Mouse (Mus musculus) heart, embryonic 16.5 days (tissue): ENCODE measurements around the gene Itk. TPM values are rescaled to one million over a fixed set of nuclear protein-coding genes. Genes with fewer than 3 reads are reported as not detected.

ENCODE experiments used
- ATAC-seq: fragments of 200-750 bp; cut with Nextera tagmentation; replicated peaks from 2 replicates; pipeline ENCODE4 v1.8.0; 2017; ENCODE audit warnings: moderate number of reproducible peaks; ENCODE audit not compliant: insufficient read depth, low FRiP score; ENCODE audit errors: extremely low read depth
- H3K27ac ChIP-seq: fragments of 300-500 bp; sonication (generic); 2 replicates; pipeline ENCODE4 v1.5.1; 2014; ENCODE audit warnings: mild to moderate bottlenecking, low read length, control low read depth, moderate library complexity
- H3K27me3 ChIP-seq: fragments of 300-500 bp; sonication (generic); 2 replicates; pipeline ENCODE4 v1.6.1; 2014; ENCODE audit warnings: low read length, mixed read lengths; ENCODE audit not compliant: control insufficient read depth, insufficient read depth
- H3K36me3 ChIP-seq: fragments of 300-500 bp; sonication (generic); 2 replicates; pipeline ENCODE4 v1.6.1; 2014; ENCODE audit not compliant: control insufficient read depth, insufficient read depth
- H3K4me1 ChIP-seq: fragments of 300-500 bp; sonication (generic); 2 replicates; pipeline ENCODE4 v1.6.1; 2014; ENCODE audit warnings: low read length, mixed read lengths; ENCODE audit not compliant: control insufficient read depth, insufficient read depth
- H3K4me2 ChIP-seq: fragments of 300-500 bp; sonication (generic); 2 replicates; pipeline ENCODE4 v1.6.1; 2014; ENCODE audit warnings: low read depth, mild to moderate bottlenecking, control low read depth, low read length
- H3K4me3 ChIP-seq: fragments of 300-500 bp; sonication (generic); 2 replicates; pipeline ENCODE4 v1.5.1; 2014; ENCODE audit warnings: mild to moderate bottlenecking, control low read depth, low read length
- H3K9ac ChIP-seq: fragments of 300-500 bp; sonication (generic); 2 replicates; pipeline ENCODE4 v1.6.1; 2014; ENCODE audit warnings: low read length, control low read depth
- H3K9me3 ChIP-seq: fragments of 300-500 bp; sonication (generic); replicated peaks from 2 replicates; pipeline ENCODE4 v1.6.1; 2016; ENCODE audit warnings: low read length; ENCODE audit not compliant: control insufficient read depth
- WGBS: fragments of 180-500 bp; shearing (Covaris S2); extraction: QIAGEN DNeasy Blood & Tissue Kit; methylation state at CpG from one replicate; pipeline ENCODE4 v1.1.7; 2014; 5-methylcytosine and 5-hydroxymethylcytosine counted together
- polyA plus RNA-seq: library from polyadenylated mRNA; unstranded; fragments of >200 nt; fragmentation: Nextera tagmentation; extraction: Ambion mirVana; gene quantifications from 2 replicates; pipeline ENCODE4 v1.2.1, GENCODE M21; 2015

The Itk gene
- polyA plus RNA-seq, 1 experiment from 2014 or later, result 5.2 TPM

DNA sequence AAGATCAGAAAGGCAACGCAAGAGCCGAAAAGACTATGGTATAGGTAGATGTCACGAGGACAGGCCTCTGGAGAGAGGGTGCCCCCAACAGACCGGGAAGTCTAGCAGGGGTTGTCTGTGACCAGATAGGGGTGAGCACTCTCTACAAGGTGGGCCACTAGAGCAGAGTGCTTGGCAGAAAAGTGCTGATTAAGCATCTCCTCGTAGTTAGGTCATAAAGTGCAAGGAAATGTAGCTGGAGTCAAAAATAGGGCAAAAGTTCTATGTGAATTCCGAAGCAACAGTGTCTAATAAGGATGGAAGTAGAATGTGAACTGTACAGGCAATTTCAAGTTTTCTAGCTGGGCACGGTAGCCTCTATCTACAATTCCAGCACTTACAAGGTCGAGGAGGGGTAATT is 18.1 kb downstream of the Itk start:
- Histone ChIP-seq H3K4me2 (no peak overlapping the region), H3K4me3 (no peak overlapping the region), H3K9me3 (no peaks in the 10 kb centered on the region), H3K9ac (no peak overlapping the region), H3K27me3 (no peaks in the 10 kb centered on the region), H3K36me3 (no peaks in the 10 kb centered on the region), H3K27ac (no peak overlapping the region), H3K4me1 (no peaks in the 10 kb centered on the region)
- no peak for ATAC-seq
- 87% methylated on average over 8 of the region's 8 CpGs for WGBS

DNA sequence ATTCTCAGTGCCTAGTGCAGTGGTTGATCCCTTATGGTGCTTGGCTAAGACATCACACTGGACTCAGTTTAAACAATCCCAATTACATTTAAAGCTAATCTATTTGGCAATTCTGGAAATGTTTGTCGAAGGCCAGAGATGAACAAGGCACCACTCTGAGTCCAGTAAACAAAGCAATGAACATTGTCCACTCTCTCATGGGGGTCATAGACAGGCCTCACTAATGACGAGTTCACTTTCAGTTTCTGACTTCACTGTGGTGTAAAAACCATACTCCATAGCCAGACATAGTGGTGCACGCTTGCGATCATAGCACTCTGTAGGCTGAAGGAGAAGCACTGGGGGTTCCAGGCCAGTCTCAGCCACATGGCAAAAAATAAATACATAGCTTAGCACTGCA is 18.9 kb downstream of the Itk start:
- no peak overlapping the region for H3K27ac ChIP-seq
- H3K4me2 ChIP-seq, result no peak overlapping the region
- H3K9me3 ChIP-seq, result no peaks in the 10 kb centered on the region
- H3K27me3 ChIP-seq, result no peaks in the 10 kb centered on the region
- WGBS, result 85% methylated on average over 4 of the region's 4 CpGs
- H3K36me3 ChIP-seq, result no peaks in the 10 kb centered on the region
- no peaks in the 10 kb centered on the region for H3K4me1 ChIP-seq
- no peak for ATAC-seq
- no peak overlapping the region for H3K9ac ChIP-seq
- no peak overlapping the region for H3K4me3 ChIP-seq

DNA sequence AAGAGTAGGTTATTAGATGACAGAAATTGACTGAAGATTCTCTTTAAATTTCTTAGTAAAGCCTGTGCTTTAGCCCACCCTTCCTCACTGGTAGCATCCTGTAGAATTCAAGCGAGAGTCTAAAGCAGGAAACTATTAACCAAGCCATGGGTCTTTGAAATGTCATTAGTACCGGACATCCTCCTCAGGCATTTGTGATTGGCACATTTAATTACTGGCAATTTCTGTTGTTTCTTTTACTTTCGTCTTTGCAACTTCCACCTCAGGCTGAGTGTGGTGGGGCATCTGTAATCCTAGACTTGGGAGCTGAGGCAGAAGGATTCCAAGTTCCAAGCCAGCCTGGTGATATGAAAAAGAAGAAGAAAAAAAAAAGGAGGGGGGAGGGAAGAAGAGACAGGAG is 23.0 kb downstream of the Itk start:
- no peak overlapping the region for H3K27ac ChIP-seq
- H3K4me3 ChIP-seq, result no peak overlapping the region
- WGBS, result 76% methylated on average over 3 of the region's 3 CpGs
- no peak overlapping the region for H3K4me2 ChIP-seq
- H3K36me3 ChIP-seq, result no peaks in the 10 kb centered on the region
- no peak overlapping the region for H3K9ac ChIP-seq
- no peak for ATAC-seq
- H3K9me3 ChIP-seq, result no peaks in the 10 kb centered on the region
- H3K27me3 ChIP-seq, result no peaks in the 10 kb centered on the region
- no peaks in the 10 kb centered on the region for H3K4me1 ChIP-seq

DNA sequence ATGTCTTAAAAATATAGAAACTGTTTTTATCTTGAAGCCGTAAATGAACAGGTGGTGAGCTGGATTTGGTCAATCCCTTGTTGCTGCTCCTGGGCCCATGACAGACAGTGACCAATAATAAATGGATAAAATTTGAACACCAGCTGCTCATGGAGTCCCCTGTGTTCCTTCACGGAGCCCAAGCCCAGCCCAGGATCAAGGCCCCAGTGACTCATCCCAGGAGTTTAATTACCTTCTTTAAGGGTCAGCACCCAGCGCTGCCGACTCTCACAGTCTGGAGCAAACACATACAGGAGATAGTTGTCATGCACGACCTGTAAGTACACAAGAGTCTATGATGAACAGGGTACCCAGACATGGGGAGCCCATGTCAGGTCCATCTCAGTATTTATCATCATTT is 23.6 kb downstream of the Itk start:
- H3K36me3 ChIP-seq, result no peaks in the 10 kb centered on the region
- H3K27me3 ChIP-seq, result no peaks in the 10 kb centered on the region
- WGBS, result 78% methylated on average over 5 of the region's 5 CpGs

DNA sequence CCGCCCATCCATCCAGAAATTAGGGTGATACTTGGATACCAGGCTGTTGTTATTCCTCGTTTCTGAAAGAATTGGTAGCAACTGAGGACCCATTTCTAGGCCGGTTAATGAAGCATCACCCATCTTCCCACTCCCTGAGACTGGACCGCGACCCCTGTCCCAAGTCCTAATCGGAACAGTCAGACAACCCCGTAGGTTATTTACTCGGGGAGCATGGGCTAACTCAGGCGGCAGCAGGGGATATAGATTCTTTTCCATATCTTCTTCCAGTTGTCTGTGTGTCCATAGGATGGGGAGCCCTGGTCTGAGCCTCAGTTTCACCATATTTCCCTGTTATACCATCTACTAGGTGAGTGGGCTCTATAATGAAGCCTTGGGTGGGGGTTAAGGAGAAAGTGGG is 25.5 kb downstream of the Itk start:
- Histone ChIP-seq H3K9ac (no peak overlapping the region), H3K4me3 (no peak overlapping the region), H3K4me2 (no peak overlapping the region), H3K9me3 (no peaks in the 10 kb centered on the region), H3K4me1 (no peaks in the 10 kb centered on the region), H3K36me3 (no peaks in the 10 kb centered on the region), H3K27ac (no peak overlapping the region), H3K27me3 (no peaks in the 10 kb centered on the region)
- no peak for ATAC-seq
- WGBS, result 89% methylated on average over 9 of the region's 9 CpGs

More for the DNA sequence above, 23.6 kb downstream of the Itk start:
- H3K9ac ChIP-seq, result no peak overlapping the region
- no peaks in the 10 kb centered on the region for H3K9me3 ChIP-seq
- no peaks in the 10 kb centered on the region for H3K4me1 ChIP-seq
- no peak overlapping the region for H3K4me3 ChIP-seq
- H3K27ac ChIP-seq, result no peak overlapping the region
- no peak for ATAC-seq
- H3K4me2 ChIP-seq, result no peak overlapping the region

DNA sequence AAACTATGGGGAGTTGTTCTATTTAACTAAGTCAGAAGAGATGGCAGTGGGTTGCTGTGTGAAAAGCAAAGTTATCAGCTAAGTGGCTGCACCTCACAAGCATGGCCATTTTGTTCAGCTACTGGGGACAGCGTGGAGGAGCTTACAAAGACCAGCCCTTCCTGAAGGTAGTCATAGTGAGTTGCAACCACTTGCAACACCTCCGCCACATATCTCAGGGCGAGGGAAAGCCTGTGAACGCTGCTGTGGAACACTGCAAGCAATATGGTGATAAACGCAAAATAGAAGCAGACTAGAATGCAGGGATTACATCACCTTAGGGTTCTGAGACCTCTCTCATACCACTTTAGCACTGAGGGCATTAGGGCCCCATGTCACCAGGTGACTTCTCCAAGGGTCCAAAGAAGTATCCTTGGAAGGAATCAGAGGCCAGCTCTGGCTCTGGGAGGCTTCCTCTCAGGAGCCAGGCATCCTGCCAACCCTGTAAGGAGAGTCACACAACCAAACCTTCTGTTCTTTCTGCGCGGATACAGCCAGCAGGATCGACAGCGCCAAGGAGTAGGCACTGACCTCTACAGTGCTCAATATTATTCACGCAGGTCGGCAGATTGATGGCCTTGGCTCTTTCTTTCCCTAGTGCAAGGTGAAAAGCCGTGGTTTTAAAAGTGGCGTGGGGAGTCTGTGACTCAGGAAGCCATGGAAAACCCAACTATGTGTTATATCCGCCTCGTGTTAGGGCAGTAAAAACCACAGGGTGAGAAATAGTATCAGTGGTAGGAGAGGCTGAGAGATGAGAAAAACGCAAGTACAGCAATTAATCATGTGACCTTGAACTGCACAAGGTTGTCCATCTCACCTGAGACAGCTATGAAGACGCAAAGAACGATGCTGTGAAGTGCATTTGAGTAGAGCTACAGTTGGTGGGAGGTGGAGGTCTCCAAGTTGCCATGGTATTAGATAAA is 27.0 kb downstream of the Itk start:
- Histone ChIP-seq H3K36me3 (no peaks in the 10 kb centered on the region), H3K27ac (no peak overlapping the region), H3K9ac (no peak overlapping the region), H3K4me1 (no peaks in the 10 kb centered on the region), H3K4me2 (no peak overlapping the region), H3K9me3 (no peaks in the 10 kb centered on the region), H3K4me3 (no peak overlapping the region), H3K27me3 (no peaks in the 10 kb centered on the region)
- ATAC-seq, result no peak
- WGBS, result 83% methylated on average over 18 of the region's 18 CpGs

DNA sequence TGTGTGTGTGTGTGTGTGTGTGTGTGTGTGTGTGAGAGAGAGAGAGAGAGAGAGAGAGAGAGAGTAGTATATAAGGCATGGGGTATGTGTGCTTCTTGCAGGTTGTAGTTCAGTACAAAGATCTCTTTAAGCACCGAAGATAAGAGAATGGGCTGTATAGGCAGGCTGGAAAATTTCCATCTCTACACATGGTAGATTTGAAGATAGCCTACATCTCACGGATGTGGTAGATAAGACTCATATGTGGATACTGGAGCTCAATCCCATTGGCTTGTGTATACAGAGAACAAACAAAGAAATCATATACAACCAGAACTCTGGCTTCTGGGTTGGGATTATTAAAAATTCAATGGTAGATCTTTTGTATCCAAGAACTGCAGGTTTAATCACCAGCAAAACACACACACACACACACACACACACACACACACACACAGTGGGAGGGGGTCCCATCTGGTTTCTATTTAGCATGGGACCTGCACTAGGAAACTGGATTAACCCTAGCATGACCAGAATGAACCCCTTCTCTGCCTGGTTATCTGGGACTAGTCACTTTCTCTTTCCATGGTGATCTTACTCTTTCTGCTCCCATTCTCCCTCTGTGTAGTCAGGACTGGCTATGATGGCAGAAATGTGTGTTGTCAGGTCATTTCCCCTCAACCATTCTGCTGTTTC is 28.2 kb downstream of the Itk start:
- no peak overlapping the region for H3K4me2 ChIP-seq
- no peak overlapping the region for H3K27ac ChIP-seq
- no peaks in the 10 kb centered on the region for H3K27me3 ChIP-seq
- no peaks in the 10 kb centered on the region for H3K36me3 ChIP-seq
- H3K4me1 ChIP-seq, result no peaks in the 10 kb centered on the region
- H3K4me3 ChIP-seq, result no peak overlapping the region
- ATAC-seq, result no peak
- 56% methylated on average over 2 of the region's 2 CpGs for WGBS
- no peaks in the 10 kb centered on the region for H3K9me3 ChIP-seq
- no peak overlapping the region for H3K9ac ChIP-seq

DNA sequence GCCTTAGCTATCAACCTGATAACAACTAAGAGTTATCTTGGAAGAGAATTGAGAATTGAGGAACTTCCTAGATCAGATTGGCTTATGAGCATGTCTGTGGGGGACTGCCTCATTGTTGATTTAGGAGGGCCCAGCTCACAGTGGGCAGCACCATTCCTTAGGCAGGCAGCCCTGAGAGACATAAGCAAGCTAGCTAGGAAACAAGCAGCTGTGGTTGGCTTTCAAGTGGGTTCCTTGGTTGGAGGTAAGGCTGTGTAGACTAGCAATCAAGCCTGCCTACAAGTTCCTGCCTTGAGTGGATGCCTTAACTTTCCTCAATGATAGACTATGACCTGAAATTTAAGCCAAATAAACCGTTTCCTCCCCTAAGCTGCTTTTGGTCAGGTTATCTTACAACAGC is 30.9 kb downstream of the Itk start:
- Histone ChIP-seq H3K4me1 (no peaks in the 10 kb centered on the region), H3K9me3 (no peaks in the 10 kb centered on the region), H3K36me3 (no peaks in the 10 kb centered on the region), H3K27ac (no peak overlapping the region), H3K4me3 (no peak overlapping the region), H3K4me2 (no peak overlapping the region), H3K27me3 (no peaks in the 10 kb centered on the region), H3K9ac (no peak overlapping the region)
- ATAC-seq, result no peak
- 42% methylated on average over 1 of the region's 1 CpGs for WGBS

DNA sequence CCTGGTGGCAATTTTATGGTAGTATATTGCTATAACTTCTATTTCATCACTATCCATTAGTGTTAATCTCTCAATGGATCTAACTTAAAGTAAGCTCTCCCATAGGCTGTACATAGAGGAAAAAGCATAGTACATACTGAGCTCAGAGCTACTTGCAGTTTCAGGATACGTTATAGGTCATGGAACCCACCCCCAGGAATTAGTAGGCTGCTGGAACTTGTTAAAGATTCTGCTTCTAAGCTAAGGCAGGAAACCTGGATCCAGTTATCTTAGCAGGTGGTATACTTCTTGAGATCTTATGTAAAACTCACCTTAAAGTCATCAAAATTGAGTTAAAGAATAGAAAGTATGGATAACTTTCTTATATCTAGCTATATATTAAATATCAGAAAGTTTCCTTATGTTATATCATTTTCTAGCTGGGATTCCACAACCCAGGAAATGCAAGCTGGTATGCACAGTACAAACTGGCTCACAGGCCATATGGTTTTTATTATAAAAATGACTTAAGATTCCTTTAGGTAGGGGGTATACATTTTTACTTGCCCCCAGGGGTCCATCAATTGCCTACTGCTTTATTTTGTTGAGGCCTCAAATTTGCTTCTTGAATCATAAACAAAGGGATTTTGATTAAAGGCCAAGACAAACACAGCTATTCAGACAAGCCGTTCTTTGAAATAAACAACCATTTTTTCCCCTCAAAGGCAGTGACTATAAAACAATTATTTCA is 39.5 kb downstream of the Itk start:
- H3K9me3 ChIP-seq, result no peaks in the 10 kb centered on the region

More for the DNA sequence above, 39.5 kb downstream of the Itk start:
- Histone ChIP-seq H3K27ac (no peak overlapping the region), H3K9ac (no peak overlapping the region), H3K4me2 (no peak overlapping the region), H3K27me3 (no peaks in the 10 kb centered on the region), H3K4me1 (no peaks in the 10 kb centered on the region), H3K36me3 (no peaks in the 10 kb centered on the region), H3K4me3 (no peak overlapping the region)
- no peak for ATAC-seq
- WGBS, result 64% methylated on average over 2 of the region's 2 CpGs
